Mouse (Mus musculus): ENCODE measurements at regions not wholly inside any gene's neighbourhood (a gene's known extent, or its start where the extent isn't known, plus 50 kb on each side); places are given as distances from the start of the nearest gene placed in this dataset.
A peak's percentile ranks its signal among the peaks of the same experiment; 100 is the strongest.

GRCm38 (mm10) chr15:29762191-29762590 lies 410.2 kb upstream of the Ctnnd2 start:
- peak in 1 of 2 experiments; percentile 67 for DNase-seq (ENCODE audit: low spot score in 2 of 2)
- intact Hi-C loops (cut with DNase I), result no loop called here

- intact Hi-C loops (cut with DNase I), result no loop called here
- no peak for DNase-seq (ENCODE audit: low spot score in 2 of 2)
Measured at GRCm38 (mm10) chr15:29776438-29776837, 396.0 kb upstream of the Ctnnd2 start.

DNA sequence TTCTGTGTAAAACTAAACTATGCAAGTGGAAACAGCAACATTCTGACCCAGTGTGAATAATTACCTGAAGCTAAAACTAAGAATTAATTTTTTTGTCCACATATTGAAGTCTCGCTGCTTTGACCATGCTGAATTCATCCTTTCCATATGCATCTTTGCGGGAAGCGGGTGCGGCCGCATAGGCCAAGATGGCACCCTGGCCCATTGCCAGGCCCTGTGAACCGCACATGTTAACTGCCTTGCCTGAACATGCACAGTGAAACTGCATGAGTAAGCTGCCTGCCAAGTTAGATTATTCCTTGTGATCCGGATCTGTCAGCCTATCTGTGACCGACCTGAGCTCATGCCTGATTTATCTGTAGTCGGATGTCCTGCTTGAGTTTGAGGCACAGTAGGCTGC lies 373.8 kb upstream of the Ctnnd2 start:
- intact Hi-C loops (cut with DNase I), result no loop called here
- DNase-seq (ENCODE audit: low spot score in 2 of 2), result no peak

GRCm38 (mm10) chr15:29823271-29823670 lies 349.1 kb upstream of the Ctnnd2 start:
- intact Hi-C loops (cut with DNase I), result no loop called here
- DNase-seq (ENCODE audit: low spot score in 2 of 2), result no peak

- DNase-seq (ENCODE audit: low spot score in 2 of 2), result peak in 1 of 2 experiments; percentile 4
- intact Hi-C loops (cut with DNase I), result no loop called here
Measured at GRCm38 (mm10) chr15:29824164-29824563, 348.2 kb upstream of the Ctnnd2 start.

GRCm38 (mm10) chr15:29828135-29828534 lies 344.3 kb upstream of the Ctnnd2 start:
- intact Hi-C loops (cut with DNase I), result no loop called here

DNA sequence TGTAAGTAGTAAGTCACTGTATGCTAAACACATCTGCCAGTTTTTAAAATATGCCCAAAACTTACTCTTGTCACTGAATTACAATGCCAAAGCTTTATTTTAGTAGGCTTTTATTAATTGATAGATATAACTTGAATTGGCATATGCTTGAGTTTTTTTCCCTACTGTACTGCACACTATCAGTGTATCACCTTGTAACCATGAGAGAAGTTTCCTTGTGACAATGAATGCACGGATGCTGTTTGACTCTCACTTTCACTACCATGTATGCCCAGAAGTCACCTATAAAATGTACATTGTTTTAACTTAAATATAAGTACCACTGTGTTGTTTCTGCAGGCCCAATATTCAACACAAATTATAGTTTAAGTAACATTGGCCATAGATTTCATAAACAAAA lies 343.8 kb upstream of the Ctnnd2 start:
- intact Hi-C loops (cut with DNase I), result no loop called here

More at GRCm38 (mm10) chr15:29828135-29828534, 344.3 kb upstream of the Ctnnd2 start:
- no peak for DNase-seq (ENCODE audit: low spot score in 2 of 2)

More for the DNA sequence above, 343.8 kb upstream of the Ctnnd2 start:
- DNase-seq (ENCODE audit: low spot score in 2 of 2), result no peak
